Mouse (Mus musculus) kidney, adult 18-20 months (tissue): ENCODE results near the gene Asic2.

Experiments used
- DNase-seq: peaks from one replicate; pipeline ENCODE4 v3.0.0; 2021

Gene Asic2

GRCm38 (mm10) chr11:81508385-81509233 lies 459.6 kb downstream of the Asic2 start:
- no peak for DNase-seq

- DNase-seq: no peak
Measured at GRCm38 (mm10) chr11:81504791-81505430, 463.3 kb downstream of the Asic2 start.

- DNase-seq: no peak
Measured at GRCm38 (mm10) chr11:81501473-81502246, 466.6 kb downstream of the Asic2 start.

- DNase-seq: no peak
Measured at GRCm38 (mm10) chr11:81498990-81499389, 469.3 kb downstream of the Asic2 start.

GRCm38 (mm10) chr11:81497652-81498391 lies 470.4 kb downstream of the Asic2 start:
- DNase-seq: no peak

GRCm38 (mm10) chr11:81496446-81496845 lies 471.8 kb downstream of the Asic2 start:
- no peak for DNase-seq

GRCm38 (mm10) chr11:81492351-81492750 lies 475.9 kb downstream of the Asic2 start:
- DNase-seq: no peak

- no peak for DNase-seq
Measured at GRCm38 (mm10) chr11:81489144-81489735, 479.0 kb downstream of the Asic2 start.

GRCm38 (mm10) chr11:81488681-81489080 lies 479.6 kb downstream of the Asic2 start:
- DNase-seq: no peak

- no peak for DNase-seq
Measured at GRCm38 (mm10) chr11:81486265-81486940, 481.9 kb downstream of the Asic2 start.

- no peak for DNase-seq
Measured at GRCm38 (mm10) chr11:81481198-81481597, 487.1 kb downstream of the Asic2 start.

- DNase-seq: no peak
Measured at GRCm38 (mm10) chr11:81476231-81476630, 492.0 kb downstream of the Asic2 start.

- DNase-seq: no peak
Measured at GRCm38 (mm10) chr11:81474121-81474520, 494.1 kb downstream of the Asic2 start.

GRCm38 (mm10) chr11:81462199-81462598 lies 506.1 kb downstream of the Asic2 start:
- peak; percentile 27 for DNase-seq

GRCm38 (mm10) chr11:81461748-81462147 lies 506.5 kb downstream of the Asic2 start:
- no peak for DNase-seq

- peak; percentile 5 for DNase-seq
Measured at GRCm38 (mm10) chr11:81454921-81455320, 513.3 kb downstream of the Asic2 start.

- DNase-seq: no peak
Measured at GRCm38 (mm10) chr11:81454111-81454510, 514.1 kb downstream of the Asic2 start.

GRCm38 (mm10) chr11:81449271-81449705 lies 519.0 kb downstream of the Asic2 start:
- no peak for DNase-seq

GRCm38 (mm10) chr11:81446347-81446746 lies 521.9 kb downstream of the Asic2 start:
- no peak for DNase-seq

GRCm38 (mm10) chr11:81426857-81427256 lies 541.4 kb downstream of the Asic2 start:
- no peak for DNase-seq

- no peak for DNase-seq
Measured at GRCm38 (mm10) chr11:81419112-81419511, 549.1 kb downstream of the Asic2 start.

GRCm38 (mm10) chr11:81418027-81418426 lies 550.2 kb downstream of the Asic2 start:
- no peak for DNase-seq
